Mouse (Mus musculus) midbrain, embryonic 14.5 days (tissue): Measurements from ENCODE around the gene BC048562. TPM values are rescaled to one million over a fixed set of nuclear protein-coding genes. Genes with fewer than 3 reads are reported as not detected.

ENCODE experiments used
- polyA plus RNA-seq: library from polyadenylated mRNA; unstranded; fragments of >200 nt; fragmentation: Nextera tagmentation; extraction: Ambion mirVana; gene quantifications from 2 replicates; pipeline ENCODE4 v1.2.1, GENCODE M21; 2014

Gene BC048562
- polyA plus RNA-seq, 1 experiment from 2014 or later, result not detected

Other genes starting within 250 kb of the BC048562 start
- gene Bsn, start 246.1 kb upstream of the BC048562 start, polyA plus RNA-seq, result 14.2 and 14.7 TPM in 2 replicates
- gene Dag1, start 172.5 kb upstream of the BC048562 start, polyA plus RNA-seq, result 49.3 and 64.2 TPM in 2 replicates
- 138 and 157 TPM in 2 replicates for gene Nicn1, start 146.1 kb upstream of the BC048562 start, polyA plus RNA-seq
- gene Amt, start 139.6 kb upstream of the BC048562 start, polyA plus RNA-seq, result 23.2 and 23.5 TPM in 2 replicates
- gene Rhoa, start 130.4 kb upstream of the BC048562 start, polyA plus RNA-seq, result 217 and 224 TPM in 2 replicates
- gene Tcta, start 130.3 kb upstream of the BC048562 start, polyA plus RNA-seq, result 52.3 and 56.3 TPM in 2 replicates
- 476 and 480 TPM in 2 replicates for gene Gpx1, start 97.6 kb upstream of the BC048562 start, polyA plus RNA-seq
- 113 and 144 TPM in 2 replicates for gene Usp4, start 88.6 kb upstream of the BC048562 start, polyA plus RNA-seq
- gene 1700102P08Rik, start 43.7 kb upstream of the BC048562 start, polyA plus RNA-seq, result 1.6 and 2.7 TPM in 2 replicates
- gene Ccdc36, start 8.0 kb upstream of the BC048562 start, polyA plus RNA-seq, result 0.98 and 1.4 TPM in 2 replicates
- 48.8 and 58.2 TPM in 2 replicates for gene Ccdc71, start 24.0 kb downstream of the BC048562 start, polyA plus RNA-seq
- 59.3 and 61.2 TPM in 2 replicates for gene Klhdc8b, start 25.1 kb downstream of the BC048562 start, polyA plus RNA-seq
- gene Lamb2, start 43.3 kb downstream of the BC048562 start, polyA plus RNA-seq, result 9.4 and 15.9 TPM in 2 replicates
- 64.3 and 72.5 TPM in 2 replicates for gene Usp19, start 54.1 kb downstream of the BC048562 start, polyA plus RNA-seq
- gene Qars, start 71.2 kb downstream of the BC048562 start, polyA plus RNA-seq, result 61.8 and 70.8 TPM in 2 replicates
- 119 and 146 TPM in 2 replicates for gene Qrich1, start 80.3 kb downstream of the BC048562 start, polyA plus RNA-seq
- 99.3 and 107 TPM in 2 replicates for gene Impdh2, start 123.8 kb downstream of the BC048562 start, polyA plus RNA-seq
- gene Ndufaf3, start 131.0 kb downstream of the BC048562 start, polyA plus RNA-seq, result 76.7 and 86.2 TPM in 2 replicates
- gene Dalrd3, start 133.4 kb downstream of the BC048562 start, polyA plus RNA-seq, result 263 and 271 TPM in 2 replicates
- gene Wdr6, start 142.3 kb downstream of the BC048562 start, polyA plus RNA-seq, result 273 and 274 TPM in 2 replicates
- 27.0 and 30.5 TPM in 2 replicates for gene P4htm, start 161.2 kb downstream of the BC048562 start, polyA plus RNA-seq
- 37.6 and 45.3 TPM in 2 replicates for gene Arih2, start 212.9 kb downstream of the BC048562 start, polyA plus RNA-seq
- 26.8 and 33.8 TPM in 2 replicates for gene Slc25a20, start 225.6 kb downstream of the BC048562 start, polyA plus RNA-seq